Mouse (Mus musculus): ENCODE measurements around the gene Ston2.

The Ston2 gene

DNA sequence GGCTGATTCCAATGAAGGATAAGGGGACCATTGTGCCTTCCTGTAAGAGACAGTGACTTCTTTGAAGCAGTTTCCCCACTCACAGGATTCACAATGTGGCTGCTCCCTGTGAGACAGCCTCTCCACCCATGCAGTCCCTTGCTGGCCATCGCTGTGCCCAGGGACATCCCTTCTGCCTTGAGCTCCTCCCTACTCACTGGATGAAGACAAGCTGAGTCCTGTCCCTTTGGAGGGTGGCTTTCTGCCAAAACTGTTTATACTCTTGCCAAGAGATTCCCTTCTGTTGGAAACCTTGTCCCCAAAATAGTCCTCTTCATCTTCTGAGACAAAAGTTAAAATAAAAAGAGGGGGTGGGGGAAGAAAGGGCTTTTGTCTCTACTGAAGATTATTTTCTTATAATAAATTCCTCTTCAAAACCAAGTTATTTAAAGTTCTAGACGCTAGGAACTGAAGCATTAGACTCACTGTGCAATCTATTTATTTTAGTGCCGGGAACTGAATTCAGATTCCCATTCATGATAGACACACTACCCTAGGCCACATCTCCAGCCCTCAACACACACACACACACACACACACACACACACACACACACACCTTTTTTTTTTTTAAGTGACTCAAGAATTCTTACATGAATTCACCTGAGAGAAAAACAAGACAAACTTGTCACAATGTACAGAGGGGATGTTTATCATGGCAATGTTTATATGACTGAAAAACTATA lies 133.6 kb downstream of the Ston2 start:
- DNase-seq, result no peak

DNA sequence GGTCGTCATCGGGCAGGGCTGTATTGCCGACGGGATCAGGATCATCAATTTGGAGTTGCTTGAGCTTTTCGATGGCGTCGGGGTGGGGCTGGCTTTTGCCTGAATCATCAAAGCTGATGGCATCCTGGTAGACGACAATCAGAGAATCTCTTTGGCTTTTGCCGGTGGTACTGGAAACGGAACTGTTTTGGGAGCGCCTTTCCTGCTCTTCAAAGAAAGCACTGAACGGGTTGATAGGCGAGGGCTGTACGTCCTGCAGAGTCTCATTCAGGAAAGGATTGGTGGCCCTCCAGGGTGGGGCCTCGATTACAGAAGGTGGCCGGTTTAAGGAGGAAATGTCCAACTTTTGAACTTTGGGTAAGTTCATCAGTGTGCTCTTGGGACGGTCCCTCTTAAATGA lies 139.8 kb downstream of the Ston2 start:
- no peak for DNase-seq

DNA sequence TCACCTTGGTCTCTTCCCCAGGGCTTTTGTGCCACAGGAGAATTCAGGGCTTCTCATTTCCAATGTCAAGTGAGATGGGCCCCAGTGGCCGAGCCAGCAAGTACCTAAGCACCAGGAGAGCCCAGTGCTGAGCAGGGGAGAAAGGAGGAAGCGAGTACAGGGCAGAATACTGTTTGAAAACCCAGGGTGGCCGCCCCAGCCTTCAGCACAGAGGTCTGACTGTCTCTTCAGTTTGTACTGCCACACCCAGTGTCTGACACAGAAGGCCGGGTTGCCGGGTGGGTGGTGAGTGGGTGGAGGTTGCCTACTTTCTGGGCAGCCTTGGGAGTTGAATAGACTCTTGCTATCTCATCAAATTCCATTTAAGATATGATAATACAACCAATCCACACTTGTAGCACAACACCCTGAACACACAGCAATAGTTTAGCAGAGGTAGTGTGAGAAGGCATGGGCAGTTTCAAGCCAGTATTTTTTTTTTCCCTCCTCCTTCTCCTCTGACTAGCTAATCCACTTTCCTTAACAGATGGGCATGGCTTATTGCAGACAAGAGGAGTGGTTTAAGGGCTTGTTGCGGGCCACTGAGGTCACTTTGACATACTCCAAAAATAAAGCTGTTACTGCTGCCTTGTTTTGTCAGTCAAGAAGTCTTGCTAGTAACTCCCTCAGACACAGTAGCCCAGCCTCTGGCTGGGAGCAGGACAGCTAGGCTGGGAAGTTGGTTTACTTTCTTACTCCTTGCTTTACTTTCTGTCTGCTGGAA lies 142.6 kb downstream of the Ston2 start:
- DNase-seq, result no peak

DNA sequence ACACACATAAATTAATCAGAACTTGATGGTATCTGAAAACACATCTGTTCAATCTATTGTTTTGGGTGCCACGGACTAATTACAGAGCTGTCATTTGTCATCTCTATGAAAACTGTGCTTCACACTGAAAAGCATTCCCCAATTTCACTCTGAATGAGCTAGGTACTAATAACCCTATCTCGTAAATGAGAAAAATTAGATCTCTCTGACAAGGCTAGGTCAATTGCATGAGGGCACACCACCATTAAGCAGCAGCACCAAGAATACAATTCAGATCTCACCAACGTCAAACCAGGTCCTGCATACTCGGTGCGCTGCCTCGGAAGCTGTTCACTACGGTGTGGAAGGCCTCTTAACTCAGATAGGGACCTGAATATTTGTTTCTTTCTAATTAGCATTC lies 145.0 kb downstream of the Ston2 start:
- no peak for DNase-seq

DNA sequence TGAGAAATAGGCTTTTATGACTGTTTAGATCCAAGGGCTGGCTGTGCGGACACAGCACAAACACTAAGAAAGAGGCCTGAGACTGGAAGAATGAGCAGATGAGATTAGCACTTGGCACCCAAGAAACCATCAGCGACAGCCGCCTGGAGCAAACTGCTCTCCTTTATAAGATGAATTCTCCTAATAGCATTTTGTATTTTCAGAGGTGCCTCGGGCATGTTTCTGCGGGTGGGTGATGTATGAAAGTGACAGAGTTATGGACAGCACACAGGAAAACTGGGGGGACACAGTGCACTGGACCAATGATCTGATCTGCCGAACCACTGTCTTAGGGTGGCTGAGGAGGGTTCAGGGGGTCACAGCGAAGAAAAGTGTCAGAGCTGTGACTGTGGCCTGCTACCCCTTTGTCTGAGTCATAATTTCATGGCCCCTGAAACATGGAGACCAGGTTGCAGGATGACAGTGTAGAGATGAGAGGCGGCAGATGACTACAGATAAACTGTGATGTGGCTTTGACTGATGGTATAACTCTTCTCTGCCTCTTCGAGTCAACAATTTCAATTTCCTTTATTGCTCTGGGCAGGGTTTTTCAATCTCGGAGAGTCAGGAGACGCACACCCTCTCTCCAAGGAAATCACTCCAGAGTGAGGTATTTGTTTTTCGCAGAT lies 145.6 kb downstream of the Ston2 start:
- no peak for DNase-seq

DNA sequence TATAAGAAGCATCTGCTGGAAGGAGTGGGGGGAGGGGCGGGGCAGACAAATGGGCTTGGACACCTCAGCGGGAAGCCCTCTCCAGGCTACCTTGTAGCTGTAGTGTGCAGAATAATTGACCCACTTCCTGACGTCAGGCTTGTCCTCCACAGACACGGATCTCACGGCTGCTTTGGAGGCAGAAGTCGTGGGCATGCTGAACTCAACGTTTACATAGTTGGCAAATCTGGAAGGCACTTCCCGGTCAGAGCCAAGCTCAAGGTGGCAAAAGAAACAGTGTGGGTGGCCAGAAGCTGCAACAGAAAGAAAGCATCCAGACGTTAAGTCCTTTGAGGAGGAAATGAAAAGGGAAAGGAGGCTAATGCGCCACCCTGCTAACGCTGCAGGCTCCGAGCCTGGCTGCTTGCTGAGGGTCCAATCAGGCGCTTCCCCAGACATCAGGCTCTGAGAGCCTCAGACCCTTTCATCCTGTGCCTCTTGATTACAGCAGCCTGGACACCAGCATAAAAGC lies 146.5 kb downstream of the Ston2 start:
- no peak for DNase-seq

DNA sequence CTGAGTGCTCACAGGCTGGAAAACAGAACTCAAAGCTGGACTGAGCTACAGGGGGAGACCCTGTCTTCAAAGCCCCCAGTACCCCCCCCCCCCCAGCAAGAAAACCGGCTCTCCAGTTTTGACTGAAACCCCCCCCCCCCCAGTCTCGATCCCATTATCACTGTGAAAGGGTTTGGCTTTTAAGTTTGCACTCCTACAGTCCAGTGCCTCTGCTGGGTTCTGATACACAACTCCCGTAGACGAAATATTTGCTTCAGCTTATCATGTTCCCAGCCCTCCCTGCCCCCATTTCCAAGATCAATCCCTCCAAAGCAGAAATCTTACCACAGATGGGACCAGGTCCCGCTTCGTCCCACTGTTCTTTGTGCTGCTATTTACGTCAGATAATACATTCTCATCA lies 147.1 kb downstream of the Ston2 start:
- no peak for DNase-seq

DNA sequence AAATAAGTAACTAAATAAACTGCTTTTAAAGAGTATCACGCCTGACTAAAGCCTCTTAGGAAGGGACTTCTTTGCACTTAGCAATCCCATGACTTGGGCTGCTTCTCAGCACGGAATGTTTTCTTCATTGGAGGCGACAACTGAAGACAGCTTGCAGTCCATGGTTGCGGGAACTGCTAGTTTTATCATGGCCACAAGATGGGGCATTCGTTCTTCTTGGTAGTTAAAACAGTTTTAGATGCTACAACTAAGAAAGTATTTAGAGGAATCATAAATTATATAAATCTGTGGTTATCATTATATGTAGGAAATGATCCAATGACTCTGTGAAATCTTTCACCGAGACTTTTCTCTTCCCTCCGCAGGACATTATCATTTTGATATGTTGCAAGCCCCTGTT lies 147.5 kb downstream of the Ston2 start:
- DNase-seq, result no peak

DNA sequence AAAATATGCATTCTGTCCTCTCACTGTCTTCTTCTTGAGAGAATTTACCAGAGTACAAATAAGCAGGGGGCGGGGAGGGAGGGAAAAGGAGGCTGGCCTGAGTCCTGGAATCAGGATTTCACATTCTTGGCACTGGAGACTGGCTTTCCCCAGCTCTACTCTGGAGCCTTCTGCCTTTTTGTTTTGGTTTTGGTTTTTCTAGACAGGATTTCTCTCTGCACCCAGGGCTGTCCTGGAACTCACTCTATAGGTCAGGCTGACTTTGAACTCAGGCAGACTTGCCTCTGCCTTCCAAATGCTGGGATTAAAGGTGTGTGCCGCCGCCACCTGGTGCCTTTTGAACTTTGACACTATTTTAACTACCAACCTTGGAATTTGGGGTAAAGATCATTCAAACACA lies 149.8 kb downstream of the Ston2 start:
- no peak for DNase-seq

DNA sequence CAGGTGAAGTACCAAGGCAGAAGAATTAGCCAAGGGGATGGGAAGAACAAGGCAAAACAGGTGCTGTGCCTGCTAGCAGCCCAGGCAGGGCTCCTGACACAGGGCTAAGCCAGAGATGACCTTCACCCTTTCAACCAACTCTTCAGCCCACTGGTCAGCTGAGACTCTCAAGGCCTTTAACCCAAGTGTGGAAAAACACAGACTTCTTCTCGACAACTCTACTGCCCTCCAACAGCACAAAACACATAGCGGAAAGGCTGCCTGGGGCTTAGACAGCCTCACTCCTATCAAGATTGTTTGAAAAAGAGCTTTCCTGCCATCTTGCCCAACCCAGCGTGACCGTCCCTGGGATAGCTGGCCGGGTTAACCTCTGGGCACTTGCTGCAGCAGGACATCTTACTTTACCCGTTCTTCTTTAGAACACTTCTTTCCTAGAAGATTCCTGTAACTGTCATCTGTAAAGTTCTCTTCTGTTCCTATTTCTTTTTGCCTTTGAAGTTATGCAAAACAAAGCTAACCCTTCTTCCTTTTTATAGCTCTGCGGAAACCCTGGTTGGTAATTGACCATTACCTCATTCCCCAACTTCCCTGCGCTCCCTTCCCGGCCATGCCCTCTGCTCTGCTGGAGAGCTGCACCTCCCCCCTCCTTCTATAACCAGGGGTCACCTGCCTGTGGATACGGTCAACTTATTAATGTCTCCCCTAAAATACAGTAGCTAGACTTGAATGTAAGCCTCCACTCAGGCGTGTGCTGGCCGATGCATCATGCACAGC lies 150.9 kb downstream of the Ston2 start:
- no peak for DNase-seq

DNA sequence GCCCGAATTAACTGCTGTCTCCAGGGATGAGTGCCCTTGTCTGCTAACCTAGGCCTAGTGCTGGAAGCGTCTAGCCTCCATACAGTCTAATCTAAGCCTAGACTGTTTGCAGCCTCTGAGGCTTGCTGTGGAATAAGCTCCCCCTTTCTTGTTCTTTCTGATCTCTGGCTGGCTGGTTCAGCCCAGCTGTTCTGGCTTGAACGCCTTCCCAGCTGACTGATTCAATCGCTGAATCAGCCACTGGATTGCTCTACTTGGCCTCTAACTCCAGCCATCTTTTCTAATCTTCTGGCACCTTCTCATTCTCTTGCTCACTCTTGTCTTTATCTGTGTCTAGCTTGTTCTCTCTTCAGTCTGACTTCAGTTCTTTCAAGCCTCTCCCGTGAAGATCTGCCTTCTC lies 161.7 kb downstream of the Ston2 start:
- DNase-seq, result no peak

DNA sequence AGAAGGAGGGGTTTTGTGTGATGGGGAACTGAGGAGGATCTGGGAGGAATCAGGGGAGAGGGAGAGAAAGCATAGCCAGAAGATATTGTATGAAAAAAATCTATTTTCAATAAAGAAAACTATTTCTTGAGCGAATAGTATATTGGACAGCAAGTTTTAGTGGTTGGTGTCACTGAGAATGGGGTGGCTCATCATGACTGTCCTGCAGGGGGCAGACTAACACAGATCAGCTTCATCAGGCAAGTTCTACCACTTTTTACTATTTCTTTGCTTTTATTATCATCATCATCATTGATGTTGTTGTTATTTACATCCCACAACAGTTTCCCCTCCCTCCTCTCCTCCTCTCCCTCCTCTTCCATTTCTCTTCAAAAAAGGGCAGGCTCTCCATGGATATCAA lies 163.2 kb downstream of the Ston2 start:
- DNase-seq, result no peak

DNA sequence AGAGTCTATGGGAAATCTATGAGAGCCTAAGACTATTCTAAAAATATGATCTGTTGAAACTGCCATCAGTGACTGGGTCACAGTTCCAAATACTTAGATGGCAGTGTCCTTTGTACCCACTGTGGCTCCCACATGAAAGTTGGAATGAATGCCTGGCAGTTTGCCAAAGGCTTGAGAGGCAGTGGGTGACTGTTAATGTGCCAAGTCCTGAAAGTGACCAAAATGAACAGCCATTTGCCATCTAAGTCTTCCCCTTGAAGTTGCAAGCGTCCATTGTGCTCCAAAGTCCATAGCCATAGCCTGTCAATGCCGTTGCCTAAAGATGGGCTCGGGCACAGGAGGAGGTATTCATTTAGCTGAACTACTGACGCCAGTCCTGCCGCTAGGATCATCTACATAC lies 178.8 kb downstream of the Ston2 start:
- no peak for DNase-seq

DNA sequence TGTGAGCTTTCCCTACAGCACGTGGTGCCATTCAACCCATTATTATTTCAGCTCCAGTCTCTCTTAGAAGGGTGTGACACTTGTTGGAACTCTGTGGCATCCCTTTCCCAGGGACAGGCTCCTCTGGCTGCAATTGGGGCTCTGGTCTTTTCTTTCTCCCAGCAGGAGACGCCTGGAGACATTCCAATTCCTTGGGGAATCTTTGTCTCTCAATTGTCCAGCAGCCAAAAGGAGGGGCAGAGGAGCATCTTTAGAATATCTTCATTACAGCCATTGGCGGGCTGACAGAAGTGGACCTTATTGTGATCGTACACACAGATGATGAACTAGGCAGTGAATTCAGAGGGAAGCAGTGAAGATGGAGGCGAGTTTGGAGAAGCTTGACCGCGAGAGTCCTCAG lies 180.5 kb downstream of the Ston2 start:
- no peak for DNase-seq

DNA sequence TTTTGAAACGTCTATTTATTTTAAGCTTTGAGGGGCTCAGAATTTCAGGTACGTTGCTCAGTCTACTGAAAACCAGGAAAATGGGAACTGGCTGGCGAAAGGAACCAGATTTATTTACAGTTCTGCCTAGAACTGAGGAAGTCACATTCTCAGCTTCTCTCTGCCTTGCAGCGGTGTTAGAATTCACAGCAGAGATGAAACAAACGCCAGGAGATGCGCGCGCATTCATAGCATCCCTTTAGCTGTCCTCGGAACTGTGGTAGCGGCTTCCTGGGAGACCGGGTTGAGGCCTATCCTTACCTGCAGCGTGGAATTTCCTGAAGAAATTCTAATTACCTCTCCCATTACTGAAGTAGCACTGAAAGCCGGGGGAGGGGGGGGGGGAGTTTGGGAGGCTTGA lies 181.5 kb downstream of the Ston2 start:
- no peak for DNase-seq

DNA sequence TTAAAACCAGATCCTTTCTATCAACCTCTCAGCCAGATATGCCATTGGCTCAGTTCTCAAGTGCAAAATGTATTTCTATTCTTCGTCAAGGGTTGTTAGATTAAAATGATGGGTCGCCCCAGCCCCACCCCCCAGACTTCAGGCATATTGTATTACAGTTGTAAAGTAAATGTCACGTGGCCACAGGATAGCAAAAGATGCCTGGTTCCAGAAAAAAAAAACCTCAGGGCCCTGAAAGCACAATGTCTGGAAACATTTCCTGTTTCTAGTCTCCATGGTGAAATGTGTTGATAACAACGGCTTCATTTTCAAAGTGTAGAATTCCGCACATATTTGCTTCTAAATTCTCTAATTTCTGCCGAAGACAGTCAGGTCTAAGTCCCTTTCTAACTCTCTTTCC lies 183.6 kb downstream of the Ston2 start:
- no peak for DNase-seq

DNA sequence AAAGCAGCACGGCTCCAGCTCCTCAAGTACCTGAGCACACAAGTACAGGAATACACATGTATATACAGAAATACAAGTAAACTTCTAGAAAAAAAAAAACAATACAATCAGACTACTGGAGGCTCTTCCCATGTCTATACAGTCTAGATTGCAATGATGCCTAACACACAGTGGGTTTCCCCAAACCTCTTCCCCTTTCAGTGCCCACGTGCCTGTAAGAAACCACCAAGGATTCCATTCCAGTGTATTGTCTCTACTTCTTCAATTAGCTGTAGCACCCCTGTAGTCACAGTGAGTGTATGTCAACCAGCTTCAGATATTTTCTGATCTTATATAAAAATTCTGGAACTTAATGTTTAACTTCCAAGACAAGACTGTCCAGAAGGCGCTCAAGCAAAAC lies 196.1 kb downstream of the Ston2 start:
- DNase-seq, result no peak

DNA sequence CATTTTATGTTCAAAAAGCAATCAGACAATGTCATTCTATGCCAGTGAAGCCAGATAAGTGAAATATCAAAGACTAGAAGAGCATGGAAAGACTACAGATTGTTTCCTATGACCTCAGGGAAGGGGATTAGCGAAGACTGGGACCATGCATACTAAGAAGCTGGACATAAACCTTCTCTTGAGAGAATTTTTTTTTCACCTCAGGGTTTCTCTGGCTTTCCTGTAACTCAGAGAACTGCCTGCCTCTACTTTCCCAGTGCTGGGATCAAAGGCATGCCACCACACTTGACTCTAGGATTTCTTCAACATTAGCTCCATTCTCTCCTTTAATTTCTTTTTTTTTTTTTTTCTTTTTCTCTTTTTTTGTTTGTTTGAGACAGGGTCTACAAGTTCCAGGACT lies 197.0 kb downstream of the Ston2 start:
- no peak for DNase-seq

DNA sequence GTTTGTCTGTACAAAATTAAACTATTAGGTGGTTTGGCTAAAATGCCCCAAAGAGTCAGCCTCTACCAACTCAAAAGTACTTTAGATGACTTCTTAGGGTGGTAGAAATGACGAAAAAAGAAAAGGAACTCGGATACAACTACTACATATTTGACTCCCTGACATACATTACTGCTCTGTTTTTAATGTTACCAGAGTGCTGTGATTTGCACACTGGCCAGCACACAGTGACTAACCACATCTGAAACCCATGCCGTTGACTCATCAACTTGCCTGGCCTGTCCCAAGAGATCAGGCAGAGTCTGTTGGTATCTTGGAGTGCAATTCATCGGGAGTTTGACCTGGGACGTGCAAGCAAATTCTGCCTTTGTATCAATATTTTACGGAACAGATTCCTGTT lies 197.5 kb downstream of the Ston2 start:
- peak in 1 of 2 experiments; percentile 20 for DNase-seq

DNA sequence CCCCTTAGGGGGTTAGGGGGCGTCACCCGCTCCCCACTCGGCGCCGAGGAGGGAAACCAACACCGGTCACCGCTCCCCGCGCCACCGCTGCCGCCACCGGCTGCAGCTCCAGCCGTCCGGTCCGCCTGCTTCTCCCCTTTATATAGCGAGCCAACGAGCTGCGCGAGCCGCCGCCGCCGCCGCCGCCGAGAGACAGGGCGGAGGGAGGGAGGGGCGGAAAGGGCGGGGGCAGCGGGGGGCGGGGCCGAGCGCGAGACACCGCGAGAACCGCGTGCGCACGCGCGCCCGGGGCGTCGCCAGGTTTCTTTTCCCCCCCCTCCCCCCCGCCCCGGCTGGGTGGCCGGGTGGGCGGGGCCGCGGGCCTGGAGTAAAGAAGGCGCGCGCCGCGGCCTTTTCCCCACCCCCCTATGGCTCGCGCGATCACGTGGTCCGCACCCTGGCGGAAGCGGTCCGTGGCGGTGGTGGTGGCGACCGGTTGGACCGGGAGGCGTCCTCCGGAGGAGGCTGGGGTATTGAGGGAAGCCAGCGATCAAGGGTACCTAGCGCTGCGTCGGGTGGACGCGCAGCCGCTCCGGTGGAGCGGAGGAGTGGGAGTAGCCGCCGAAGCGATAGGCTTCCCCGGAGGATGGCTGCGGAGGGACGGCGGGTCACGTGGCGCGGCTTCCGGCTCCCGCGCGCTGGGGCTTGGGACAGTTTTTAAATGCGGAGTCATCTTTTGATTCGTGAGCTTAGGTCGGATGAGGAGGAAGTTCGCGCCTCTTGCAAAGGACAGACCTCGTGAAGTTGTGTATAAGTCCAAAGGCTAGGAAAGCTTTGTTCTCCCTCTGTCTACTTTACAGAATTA lies 198.1 kb downstream of the Ston2 start, which contains the start of gene Gtf2a1:
Gene Gtf2a1 (minus strand): TSS at position 641 of the 844 bp plus-strand sequence.
- peak; percentile 90 to 91 for DNase-seq

DNA sequence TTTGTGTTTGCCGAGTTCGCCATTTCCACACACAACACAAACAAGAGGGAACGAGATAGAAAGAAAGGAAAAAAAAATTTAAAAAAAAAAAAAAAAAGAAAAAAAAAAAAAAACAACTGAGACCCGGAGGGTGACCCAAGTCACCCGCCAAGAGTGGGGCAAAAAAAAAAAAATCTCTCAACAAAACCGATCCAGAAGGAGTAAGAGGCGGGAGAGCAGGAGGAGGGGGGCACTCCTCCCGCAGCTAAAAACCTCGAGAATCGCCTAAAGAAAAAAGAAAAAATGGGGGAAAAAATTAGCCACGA lies 198.7 kb downstream of the Ston2 start:
- DNase-seq, result no peak
